Mouse (Mus musculus) induced T-regulatory cell, adult 2 months (primary cell): ENCODE results near the gene Haao.

Experiments used
- DNase-seq: peaks from one replicate; pipeline ENCODE4 v3.0.0-alpha.2; 2012; ENCODE audit warnings: low read depth

Gene Haao

GRCm38 (mm10) chr17:83782740-83783139, 65.0 kb downstream of the Haao start:
- no peak for DNase-seq
